Mouse (Mus musculus) lung, adult 2 months (tissue): ENCODE results near the gene Eif2ak3. TPM values are rescaled to one million over a fixed set of nuclear protein-coding genes. Genes with fewer than 3 reads are reported as not detected.

ENCODE experiments used
- DNase-seq: peaks from one replicate; pipeline ENCODE4 v3.0.0; 2022
- H3K4me1 ChIP-seq: fragments of 200-500 bp; 2 replicates; pipeline ENCODE4 v1.6.1; 2011; ENCODE audit warnings: low read length; ENCODE audit not compliant: control insufficient read depth, insufficient read depth
- H3K4me3 ChIP-seq: fragments of 200-500 bp; replicated peaks from 2 replicates; pipeline ENCODE3; 2011; ENCODE audit warnings: low read depth, mild to moderate bottlenecking, control low read depth, low read length; ENCODE audit errors: extremely low read depth
- CTCF ChIP-seq: fragments of 200-500 bp; IDR thresholded peaks from 2 replicates; pipeline ENCODE4 v1.5.1; 2011; ENCODE audit warnings: mild to moderate bottlenecking, low read length, control low read depth; ENCODE audit not compliant: insufficient read depth
- POLR2A ChIP-seq: fragments of 200-500 bp; IDR thresholded peaks from 2 replicates; pipeline ENCODE4 v1.6.1; 2011; ENCODE audit warnings: low read depth, mild to moderate bottlenecking, control low read depth, low read length, borderline replicate concordance; ENCODE audit errors: extremely low read depth
- WGBS: fragments of 180-500 bp; shearing (Covaris S2); methylation state at CpG from one replicate; pipeline ENCODE4 v1.1.7; 2018; 5-methylcytosine and 5-hydroxymethylcytosine counted together
- polyA plus RNA-seq: library from polyadenylated mRNA; depleted of rRNA; stranded (reverse); fragments of >200 nt; gene quantifications from 2 replicates; pipeline ENCODE4 v1.2.3, GENCODE M21; 2012; rRNA removed

The Eif2ak3 gene
- polyA plus RNA-seq, 1 experiment: 14.8 TPM

DNA sequence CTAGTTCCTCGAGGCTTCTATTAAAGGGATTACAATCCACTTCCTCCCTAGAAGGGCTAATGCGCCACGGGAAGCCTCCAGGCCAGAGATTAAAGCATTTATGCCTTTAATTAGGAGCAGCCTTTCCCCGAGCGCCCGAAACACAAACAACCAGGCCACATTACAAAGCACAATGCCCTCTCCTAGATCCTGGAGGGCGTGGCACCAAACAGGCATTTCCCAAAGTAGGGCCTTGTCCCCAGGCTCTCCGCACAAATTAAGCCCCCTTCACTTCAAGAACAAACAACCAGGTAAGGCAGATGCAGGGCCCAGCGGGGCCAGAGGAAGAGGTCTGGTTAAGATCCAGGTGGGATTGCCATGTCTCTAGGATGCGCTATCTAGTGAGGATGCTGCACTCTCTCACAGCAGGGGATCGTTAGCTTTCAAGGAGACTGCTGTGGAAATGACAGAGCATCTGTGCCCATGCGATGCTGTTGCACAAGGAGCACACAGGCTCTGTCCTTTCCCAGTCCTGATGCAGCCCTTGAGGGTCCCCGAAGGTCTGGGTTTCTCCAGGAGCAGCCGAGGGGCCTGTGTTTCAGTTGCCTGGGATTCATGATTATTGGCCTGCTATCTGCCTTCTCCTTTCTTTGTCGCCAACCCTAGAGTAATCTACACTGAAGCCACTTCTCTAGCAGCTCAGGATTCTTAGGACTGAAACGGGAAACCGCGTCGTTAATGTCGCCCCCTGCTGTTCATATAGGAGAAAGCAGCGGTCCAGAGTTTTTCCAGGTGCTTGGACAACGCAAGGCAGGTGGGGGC is 77.2 kb downstream of the Eif2ak3 start:
- Histone ChIP-seq H3K4me1 (no peaks in the 10 kb centered on the region), H3K4me3 (no peak overlapping the region)
- 10% methylated on average over 22 of the region's 22 CpGs for WGBS
- TF ChIP-seq POLR2A (no peak), CTCF (peak; percentile 66)
- DNase-seq: peak; percentile 23

DNA sequence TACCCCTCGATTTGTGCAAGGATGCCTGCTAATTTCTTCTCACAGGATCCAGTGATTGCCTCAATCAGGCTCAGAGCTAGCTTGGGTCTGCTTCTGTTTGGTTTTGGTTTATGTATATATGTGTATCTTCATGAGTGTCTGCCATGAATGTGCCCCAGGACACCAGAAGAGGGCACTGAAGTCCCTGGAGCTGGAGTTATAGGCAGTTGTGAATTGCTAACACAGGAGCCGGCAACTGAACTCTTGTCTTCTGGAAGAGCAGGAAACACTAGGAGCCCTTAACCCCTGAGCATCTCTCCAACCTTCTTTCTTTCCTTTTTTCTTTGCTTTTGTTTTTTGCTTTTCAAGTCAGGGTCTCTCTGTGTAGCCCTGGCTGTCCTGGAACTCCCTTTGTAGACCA is 87.5 kb downstream of the Eif2ak3 start:
- H3K4me1 ChIP-seq: no peaks in the 10 kb centered on the region
- no peak for DNase-seq
- WGBS: 81% methylated on average over 2 of the region's 2 CpGs
- no peak overlapping the region for H3K4me3 ChIP-seq
- TF ChIP-seq CTCF (no peak), POLR2A (no peak)

DNA sequence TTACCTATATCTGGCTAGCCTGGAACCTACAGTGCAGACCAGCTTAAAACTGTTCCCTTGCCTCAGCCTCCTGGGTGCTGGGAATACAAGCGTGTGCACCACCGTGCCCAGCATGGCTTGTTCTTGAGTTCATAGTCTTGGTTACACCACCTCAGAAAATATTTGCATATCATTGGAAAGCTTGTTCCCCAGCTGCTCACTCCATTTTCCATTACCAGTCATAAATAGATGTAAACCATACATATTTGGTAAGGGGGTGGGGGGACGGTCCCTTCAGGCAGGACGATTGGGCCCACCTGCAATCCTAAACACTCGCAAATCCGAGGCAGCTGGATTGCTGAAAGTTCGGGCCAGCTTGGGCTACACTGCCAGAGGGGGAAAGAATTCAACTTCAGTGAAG is 109.0 kb downstream of the Eif2ak3 start:
- no peaks in the 10 kb centered on the region; the same call in 1 of the 2 replicates for H3K4me1 ChIP-seq
- H3K4me3 ChIP-seq: no peak overlapping the region
- TF ChIP-seq CTCF (no peak), POLR2A (no peak)
- DNase-seq: no peak
- WGBS: 69% methylated on average over 7 of the region's 7 CpGs

DNA sequence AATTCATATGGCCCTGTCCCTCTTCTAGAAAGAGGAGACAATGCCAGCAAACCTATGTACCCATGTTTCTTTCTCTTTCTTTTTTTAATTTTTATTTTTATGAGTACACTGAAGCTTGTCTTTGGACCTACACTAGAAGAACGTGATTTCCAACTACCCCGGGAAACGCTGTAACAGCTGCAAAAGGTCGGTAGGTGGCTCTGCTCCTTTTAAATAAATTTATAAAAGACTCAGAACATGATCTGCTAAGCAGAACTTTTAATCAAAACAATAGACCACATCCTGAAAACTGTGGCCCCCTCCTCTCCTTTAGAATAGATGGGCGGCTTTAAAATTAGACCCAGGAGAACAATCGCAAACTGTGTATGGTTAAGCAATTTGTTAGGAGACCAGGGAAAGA is 109.7 kb downstream of the Eif2ak3 start:
- H3K4me3 ChIP-seq: no peak overlapping the region
- no peak for TF ChIP-seq CTCF
- no peak for TF ChIP-seq POLR2A
- WGBS: 11% methylated on average over 6 of the region's 6 CpGs
- no peak for DNase-seq
- no peaks in the 10 kb centered on the region; the same call in 1 of the 2 replicates for H3K4me1 ChIP-seq

Other genes starting within 250 kb of the Eif2ak3 start
- 8.8 and 10.7 TPM in 2 replicates for gene Rpia, start 52.3 kb upstream of the Eif2ak3 start, polyA plus RNA-seq
- gene Tex37, start 74.4 kb downstream of the Eif2ak3 start, polyA plus RNA-seq: not detected in 2 replicates
- not detected in 2 replicates for gene Foxi3, start 112.0 kb downstream of the Eif2ak3 start, polyA plus RNA-seq